Mouse (Mus musculus): Measurements from ENCODE around the gene Sult2b1.

Sult2b1 gene

DNA sequence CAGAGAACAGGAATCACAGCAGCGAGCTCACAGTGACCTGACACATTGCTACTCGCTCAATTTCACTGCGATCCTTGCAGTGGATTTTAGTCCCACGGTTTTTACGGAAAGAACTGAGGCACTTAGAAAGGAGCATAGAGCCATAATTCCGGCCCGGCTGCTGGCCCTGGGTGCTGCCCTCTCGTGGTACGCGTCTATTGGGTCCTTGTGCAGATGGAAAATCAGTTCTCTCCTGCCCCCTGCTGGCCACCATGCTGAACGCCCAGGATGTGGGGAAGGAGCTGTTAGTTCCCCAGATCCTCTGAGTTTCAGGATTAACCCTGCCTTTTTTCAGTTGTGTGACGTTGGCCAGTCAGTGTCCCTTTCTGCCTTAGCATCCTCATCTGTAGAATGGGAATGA, 16.9 kb upstream of the Sult2b1 start:
- peak; percentile 89 for DNase-seq (ENCODE audit: low read depth, low spot score)

- peak; percentile 44 for DNase-seq (ENCODE audit: low read depth, low spot score)
Measured at GRCm38 (mm10) chr7:45800546-45801204, 16.2 kb upstream of the Sult2b1 start.

GRCm38 (mm10) chr7:45800001-45800400, 15.5 kb upstream of the Sult2b1 start:
- no peak for DNase-seq (ENCODE audit: low read depth, low spot score)

DNA sequence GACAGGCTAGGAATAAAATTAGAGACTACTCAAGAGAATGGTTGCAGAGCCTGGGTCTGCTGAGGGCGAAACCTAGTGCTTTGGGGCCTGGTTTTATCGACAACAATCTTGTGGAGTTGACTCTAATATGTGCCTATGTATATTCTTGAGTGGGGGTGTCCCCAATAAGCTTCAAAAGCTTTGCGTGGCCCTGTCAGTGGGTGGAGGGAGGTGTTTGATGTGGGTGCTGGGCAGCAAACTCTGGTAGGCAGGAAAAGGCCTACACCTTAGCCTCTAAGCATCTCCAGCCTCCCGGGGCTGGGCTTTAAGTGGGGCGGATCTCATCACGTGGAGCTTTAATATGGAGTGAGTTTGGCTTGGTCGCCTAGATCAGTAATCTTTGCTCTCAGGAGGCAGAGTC, 14.5 kb upstream of the Sult2b1 start:
- DNase-seq (ENCODE audit: low read depth, low spot score), result no peak

DNA sequence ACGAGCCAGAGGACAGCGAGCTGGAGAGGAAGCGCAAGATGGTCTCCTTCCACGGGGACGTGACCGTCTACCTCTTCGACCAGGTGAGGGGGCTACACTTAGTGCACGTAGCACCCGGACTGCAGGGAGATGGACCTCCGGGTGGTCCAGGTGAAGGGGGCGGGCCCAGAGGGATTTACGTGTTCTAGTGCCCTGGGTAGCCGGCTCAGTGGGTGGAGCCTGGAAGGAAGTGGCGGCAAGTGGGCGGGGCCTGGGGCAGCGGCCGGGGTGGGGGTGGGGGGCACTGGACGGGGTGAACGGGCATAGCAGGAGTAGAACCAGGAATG, 14.0 kb upstream of the Sult2b1 start:
- no peak for DNase-seq (ENCODE audit: low read depth, low spot score)

- DNase-seq (ENCODE audit: low read depth, low spot score), result no peak
Measured at GRCm38 (mm10) chr7:45797661-45798510, 13.4 kb upstream of the Sult2b1 start.

GRCm38 (mm10) chr7:45796950-45797349, 12.5 kb upstream of the Sult2b1 start:
- DNase-seq (ENCODE audit: low read depth, low spot score), result no peak

- no peak for DNase-seq (ENCODE audit: low read depth, low spot score)
Measured at GRCm38 (mm10) chr7:45794971-45795370, 10.5 kb upstream of the Sult2b1 start.

- no peak for DNase-seq (ENCODE audit: low read depth, low spot score)
Measured at GRCm38 (mm10) chr7:45793969-45794585, 9.6 kb upstream of the Sult2b1 start.

DNA sequence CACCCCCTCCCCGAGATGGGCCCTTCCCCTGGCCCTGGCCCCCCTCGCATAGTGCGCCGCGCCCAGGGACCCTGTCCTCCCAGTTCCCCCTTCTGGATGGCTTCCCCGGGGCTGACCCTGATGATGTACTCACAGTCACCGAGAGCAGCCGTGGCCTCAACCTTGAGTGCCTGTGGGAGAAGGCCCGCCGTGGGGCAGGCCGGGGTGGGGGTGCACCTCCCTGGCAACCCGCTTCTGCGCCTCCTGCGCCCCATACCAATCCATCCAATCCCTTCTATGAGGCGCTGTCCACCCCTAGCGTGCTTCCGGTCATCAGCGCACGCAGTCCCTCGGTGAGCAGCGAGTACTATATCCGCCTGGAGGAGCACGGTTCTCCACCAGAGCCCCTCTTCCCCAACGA, 8.8 kb upstream of the Sult2b1 start:
- DNase-seq (ENCODE audit: low read depth, low spot score), result no peak

- DNase-seq (ENCODE audit: low read depth, low spot score), result no peak
Measured at GRCm38 (mm10) chr7:45791756-45792490, 7.5 kb upstream of the Sult2b1 start.

DNA sequence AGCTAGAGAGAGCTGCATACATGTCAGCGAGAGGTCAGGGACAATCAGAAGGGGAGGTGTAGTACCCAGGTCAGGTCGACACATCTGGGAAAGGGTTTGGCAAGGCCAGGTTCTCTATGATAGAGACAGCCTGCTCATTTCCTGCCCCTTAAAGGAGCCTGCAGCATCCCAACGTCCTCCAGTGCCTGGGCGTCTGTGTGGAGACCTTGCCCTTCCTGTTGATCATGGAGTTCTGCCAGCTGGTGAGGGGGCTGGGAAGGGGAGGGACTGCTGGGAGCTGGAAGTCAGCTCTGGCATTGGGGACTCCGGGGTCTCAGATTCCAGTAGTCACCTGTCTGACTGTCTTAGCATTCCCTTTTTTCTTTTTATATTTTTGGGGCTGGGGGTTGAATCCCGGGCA, 6.3 kb upstream of the Sult2b1 start:
- no peak for DNase-seq (ENCODE audit: low read depth, low spot score)

- no peak for DNase-seq (ENCODE audit: low read depth, low spot score)
Measured at GRCm38 (mm10) chr7:45787642-45788041, 3.2 kb upstream of the Sult2b1 start.

- peak; percentile 55 for DNase-seq (ENCODE audit: low read depth, low spot score)
Measured at GRCm38 (mm10) chr7:45786661-45787413, 2.4 kb upstream of the Sult2b1 start.

- peak; percentile 65 for DNase-seq (ENCODE audit: low read depth, low spot score)
Measured at GRCm38 (mm10) chr7:45786136-45786578, 1.7 kb upstream of the Sult2b1 start.

DNA sequence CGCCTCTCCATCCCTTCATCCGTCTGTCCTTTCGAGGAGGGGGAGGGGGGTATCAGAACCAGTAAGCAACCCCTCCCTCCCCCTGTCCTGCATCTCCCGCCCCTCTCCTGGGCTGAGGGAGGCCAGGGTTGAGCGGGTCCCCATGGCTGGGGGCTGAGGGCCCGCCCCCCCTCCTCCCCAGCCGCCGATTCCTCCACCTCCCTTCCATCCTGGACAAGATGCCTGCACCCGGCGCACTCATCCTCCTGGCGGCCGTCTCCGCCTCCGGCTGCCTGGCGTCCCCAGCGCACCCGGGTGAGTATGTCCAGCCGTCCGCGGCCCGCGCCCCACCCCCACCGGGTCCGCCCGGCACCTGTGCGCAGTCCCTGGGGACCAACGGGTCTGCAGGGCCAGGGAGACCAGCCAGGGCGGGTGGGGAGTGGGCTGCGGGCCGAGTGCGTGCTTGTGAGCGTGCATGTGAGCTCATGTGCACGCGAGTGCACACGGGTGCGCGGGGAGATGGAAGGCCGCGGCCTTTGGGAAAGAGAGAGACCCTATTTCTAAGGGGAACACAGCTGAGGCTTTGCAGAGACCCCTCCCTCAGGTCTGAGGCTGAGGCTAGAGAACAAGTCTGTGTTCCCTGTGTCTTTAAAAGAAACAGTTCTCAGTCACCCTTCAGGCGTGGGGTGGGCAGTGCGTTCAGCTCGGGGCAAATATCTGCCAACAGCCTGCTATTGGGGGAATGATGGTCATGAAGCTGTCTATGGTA, 1.1 kb upstream of the Sult2b1 start:
- DNase-seq (ENCODE audit: low read depth, low spot score), result peak; percentile 40

DNA sequence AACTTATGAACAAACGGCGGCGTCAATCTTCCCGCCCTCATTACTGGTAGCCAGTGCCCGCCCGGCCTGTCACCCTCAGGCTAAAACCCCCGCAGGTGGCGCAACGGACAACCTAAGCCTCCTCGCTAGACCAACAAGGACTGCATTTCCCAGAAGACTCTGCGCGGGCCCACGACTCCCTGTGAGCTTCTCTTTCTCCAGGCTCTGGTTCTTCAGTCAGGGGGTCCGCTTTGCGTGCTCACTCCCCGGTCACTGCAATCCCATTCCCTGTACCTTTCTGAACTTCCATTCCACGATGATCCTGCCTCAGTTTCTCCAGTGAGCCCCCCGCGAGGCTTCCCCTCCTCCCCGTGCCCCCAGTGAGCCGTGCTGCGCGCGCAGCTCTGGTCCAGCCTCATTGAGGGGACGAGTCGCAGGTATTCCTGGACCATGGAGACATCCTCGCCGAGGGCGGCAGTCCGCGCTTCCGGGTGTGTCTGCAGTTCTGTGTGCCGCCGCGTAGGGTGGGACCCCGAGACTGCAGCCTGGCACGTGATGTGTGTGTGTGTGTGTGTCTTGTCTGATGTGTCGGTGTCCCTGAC, 868 bp downstream of the Sult2b1 start, which contains the start of gene Lmtk3:
Gene Lmtk3, plus strand, starts transcription at position 228 of the 581 bp plus-strand sequence.
- DNase-seq (ENCODE audit: low read depth, low spot score), result peak; percentile 54

DNA sequence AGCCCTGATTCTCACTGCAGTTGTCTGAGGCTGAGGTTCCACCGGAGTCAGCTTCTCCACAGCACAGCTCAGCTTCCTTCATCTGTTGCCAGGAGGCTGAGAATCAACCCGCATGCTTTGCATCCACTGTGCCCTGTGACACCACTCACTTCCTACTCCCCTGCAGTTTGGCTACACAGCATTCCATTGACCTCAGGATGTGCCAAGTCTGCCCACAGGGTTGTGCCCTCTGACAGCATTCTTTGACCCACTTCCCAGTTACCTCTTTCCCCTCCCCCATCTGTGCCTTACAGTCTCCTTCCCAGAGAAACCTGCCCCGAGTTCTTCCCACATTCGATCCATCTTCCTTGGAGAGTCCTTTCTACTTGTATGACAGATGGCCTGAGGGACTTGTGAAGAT, 2.2 kb downstream of the Sult2b1 start:
- no peak for DNase-seq (ENCODE audit: low read depth, low spot score)

DNA sequence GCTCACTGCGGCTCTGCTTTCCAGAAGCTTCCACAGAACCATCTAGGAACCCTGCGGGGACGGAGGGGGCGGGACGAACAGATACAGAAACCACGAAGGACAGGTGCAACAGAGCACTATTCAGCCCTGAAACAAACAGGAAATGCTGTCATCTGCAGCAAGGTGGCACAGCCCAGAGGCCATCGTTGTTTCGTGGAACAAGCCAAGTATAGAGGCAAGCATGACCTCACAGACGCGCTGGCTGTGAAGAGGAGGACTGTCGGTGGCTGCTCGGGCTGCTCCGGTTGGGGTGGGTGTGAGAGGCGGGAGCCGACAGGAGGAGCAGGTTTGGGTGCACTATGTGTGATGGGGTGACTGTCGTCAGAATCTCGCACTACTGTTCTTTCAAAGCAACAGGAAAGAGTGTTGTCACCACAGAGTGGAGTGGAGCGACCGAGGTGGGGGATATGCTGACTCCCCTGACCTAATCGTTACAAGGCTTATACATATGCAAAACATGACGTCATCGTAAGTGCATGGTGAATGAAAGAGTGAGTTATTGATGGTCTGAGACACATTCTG, 5.3 kb downstream of the Sult2b1 start:
- DNase-seq (ENCODE audit: low read depth, low spot score), result no peak

- DNase-seq (ENCODE audit: low read depth, low spot score), result no peak
Measured at GRCm38 (mm10) chr7:45775237-45775636, 9.2 kb downstream of the Sult2b1 start.
